Mouse (Mus musculus) midbrain, embryonic 15.5 days (tissue): ENCODE results near the gene Map2k3. TPM values are rescaled to one million over a fixed set of nuclear protein-coding genes. Genes with fewer than 3 reads are reported as not detected.

Experiments
- ATAC-seq: fragments of 200-750 bp; cut with Nextera tagmentation; replicated peaks from 2 replicates; pipeline ENCODE4 v1.8.0; 2017; ENCODE audit warnings: moderate TSS enrichment
- H3K27ac ChIP-seq: fragments of 300-500 bp; sonication (generic); 2 replicates; pipeline ENCODE4 v1.5.1; 2015; ENCODE audit warnings: mild to moderate bottlenecking, inconsistent platforms
- H3K27me3 ChIP-seq: fragments of 300-500 bp; sonication (generic); replicated peaks from 2 replicates; pipeline ENCODE4 v1.6.1; 2015; ENCODE audit warnings: inconsistent platforms
- H3K36me3 ChIP-seq: fragments of 300-500 bp; sonication (generic); replicated peaks from 2 replicates; pipeline ENCODE4 v1.6.1; 2015; ENCODE audit warnings: inconsistent platforms
- H3K4me1 ChIP-seq: fragments of 300-500 bp; sonication (generic); 2 replicates; pipeline ENCODE4 v1.6.1; 2015; ENCODE audit warnings: inconsistent platforms
- H3K4me2 ChIP-seq: fragments of 300-500 bp; sonication (generic); 2 replicates; pipeline ENCODE4 v1.6.1; 2015; ENCODE audit warnings: inconsistent platforms, mild to moderate bottlenecking, moderate library complexity
- H3K4me3 ChIP-seq: fragments of 300-500 bp; sonication (generic); 2 replicates; pipeline ENCODE4 v1.5.1; 2015; ENCODE audit warnings: mild to moderate bottlenecking, inconsistent platforms
- H3K9ac ChIP-seq: fragments of 300-500 bp; sonication (generic); 2 replicates; pipeline ENCODE4 v1.6.1; 2015; ENCODE audit warnings: mild to moderate bottlenecking, inconsistent platforms
- H3K9me3 ChIP-seq: fragments of 300-500 bp; sonication (generic); 2 replicates; pipeline ENCODE4 v1.6.1; 2016; ENCODE audit warnings: inconsistent platforms
- WGBS: fragments of 180-500 bp; shearing (Covaris S2); methylation state at CpG from one replicate; pipeline ENCODE4 v1.1.7; 2015; ENCODE audit warnings: mixed read lengths; 5-methylcytosine and 5-hydroxymethylcytosine counted together
- polyA plus RNA-seq: library from polyadenylated mRNA; unstranded; fragments of >200 nt; fragmentation: Nextera tagmentation; extraction: Ambion mirVana; gene quantifications from 2 replicates; pipeline ENCODE4 v1.2.1, GENCODE M21; 2015

Gene Map2k3
- polyA plus RNA-seq, 1 experiment from 2014 or later = 32.0 TPM

- WGBS = 3% methylated on average over 30 of the region's 30 CpGs
- ATAC-seq = peak; percentile 56
- no peak overlapping the region for H3K27ac ChIP-seq
- H3K4me2 ChIP-seq = peak overlapping the region; percentile 92
- no peaks in the 10 kb centered on the region for H3K9me3 ChIP-seq
- no peaks in the 10 kb centered on the region for H3K36me3 ChIP-seq
- H3K4me1 ChIP-seq = peaks cover 42% of the 10 kb centered on the region
- H3K9ac ChIP-seq = peak overlapping the region; percentile 51
- H3K27me3 ChIP-seq = no peaks in the 10 kb centered on the region; the same call in 1 of the 2 replicates
- peak overlapping the region; percentile 95 for H3K4me3 ChIP-seq
Measured at GRCm38 (mm10) chr11:60931282-60931868, 458 bp upstream of the Map2k3 start.

GRCm38 (mm10) chr11:60932503-60933020 is 729 bp downstream of the Map2k3 start:
- Histone ChIP-seq H3K4me3 (peak overlapping the region; percentile 95), H3K9ac (peak overlapping the region; percentile 89), H3K4me1 (peaks cover 37% of the 10 kb centered on the region), H3K27ac (peak overlapping the region; percentile 79; the same call in 1 of the 2 replicates), H3K36me3 (no peaks in the 10 kb centered on the region), H3K27me3 (no peaks in the 10 kb centered on the region; the same call in 1 of the 2 replicates), H3K9me3 (no peaks in the 10 kb centered on the region), H3K4me2 (peak overlapping the region; percentile 92)
- WGBS = 7% methylated on average over 7 of the region's 7 CpGs
- ATAC-seq = no peak; the same call in 1 of the 2 replicates

GRCm38 (mm10) chr11:60933178-60933930 is 1.5 kb downstream of the Map2k3 start:
- Histone ChIP-seq H3K4me3 (peak overlapping the region; percentile 95), H3K27ac (no peak overlapping the region), H3K4me2 (peak overlapping the region; percentile 92), H3K9ac (peak overlapping the region; percentile 19; the same call in 1 of the 2 replicates), H3K9me3 (no peaks in the 10 kb centered on the region), H3K36me3 (no peaks in the 10 kb centered on the region), H3K27me3 (no peaks in the 10 kb centered on the region; the same call in 1 of the 2 replicates), H3K4me1 (peaks cover 33% of the 10 kb centered on the region)
- 87% methylated on average over 10 of the region's 10 CpGs for WGBS
- no peak for ATAC-seq

- Histone ChIP-seq H3K4me2 (no peak overlapping the region), H3K9ac (no peak overlapping the region), H3K36me3 (no peaks in the 10 kb centered on the region), H3K27me3 (no peaks in the 10 kb centered on the region; the same call in 1 of the 2 replicates), H3K9me3 (no peaks in the 10 kb centered on the region), H3K4me3 (no peak overlapping the region), H3K27ac (no peak overlapping the region), H3K4me1 (peaks cover 33% of the 10 kb centered on the region)
- no peak for ATAC-seq
- WGBS = 93% methylated on average over 2 of the region's 2 CpGs
Measured at GRCm38 (mm10) chr11:60934795-60935194, 3.0 kb downstream of the Map2k3 start.

GRCm38 (mm10) chr11:60935326-60935974 is 3.6 kb downstream of the Map2k3 start:
- Histone ChIP-seq H3K9ac (no peak overlapping the region), H3K4me3 (no peak overlapping the region)
- 84% methylated on average over 7 of the region's 7 CpGs for WGBS

DNA sequence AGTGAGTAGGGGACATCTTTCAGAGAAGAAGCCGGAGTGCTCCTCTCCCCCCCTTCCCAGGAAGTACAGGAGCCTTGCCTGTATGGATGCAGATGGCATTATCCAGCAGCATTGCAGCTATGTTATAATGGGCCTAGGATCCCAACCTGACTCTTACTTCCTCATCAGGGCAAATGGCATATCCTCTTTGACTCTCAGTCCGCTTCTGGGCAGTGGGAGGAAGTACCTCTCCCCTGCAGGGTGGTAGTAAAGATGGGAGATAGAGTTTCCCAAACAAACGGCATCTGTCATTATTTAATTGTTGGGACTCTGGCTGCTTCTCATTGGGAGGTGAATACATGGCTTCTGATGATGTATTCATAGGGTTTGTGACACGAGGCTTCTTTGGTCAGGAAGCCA is 4.1 kb downstream of the Map2k3 start:
- Histone ChIP-seq H3K27ac (no peak overlapping the region), H3K4me3 (no peak overlapping the region), H3K27me3 (no peaks in the 10 kb centered on the region), H3K9me3 (no peaks in the 10 kb centered on the region), H3K4me2 (no peak overlapping the region), H3K36me3 (no peaks in the 10 kb centered on the region), H3K9ac (no peak overlapping the region), H3K4me1 (peaks cover 30% of the 10 kb centered on the region)
- WGBS = 80% methylated on average over 4 of the region's 4 CpGs
- ATAC-seq = no peak

More at GRCm38 (mm10) chr11:60935326-60935974, 3.6 kb downstream of the Map2k3 start:
- Histone ChIP-seq H3K27me3 (no peaks in the 10 kb centered on the region), H3K36me3 (no peaks in the 10 kb centered on the region), H3K4me1 (peaks cover 33% of the 10 kb centered on the region), H3K4me2 (no peak overlapping the region), H3K27ac (no peak overlapping the region), H3K9me3 (no peaks in the 10 kb centered on the region)
- ATAC-seq = no peak

GRCm38 (mm10) chr11:60937611-60938010 is 5.8 kb downstream of the Map2k3 start:
- H3K4me2 ChIP-seq = no peak overlapping the region
- H3K36me3 ChIP-seq = no peaks in the 10 kb centered on the region
- 85% methylated on average over 3 of the region's 3 CpGs for WGBS
- peaks cover 22% of the 10 kb centered on the region for H3K4me1 ChIP-seq
- H3K4me3 ChIP-seq = no peak overlapping the region
- H3K9me3 ChIP-seq = no peaks in the 10 kb centered on the region
- H3K9ac ChIP-seq = no peak overlapping the region
- no peak overlapping the region for H3K27ac ChIP-seq
- no peak for ATAC-seq
- no peaks in the 10 kb centered on the region for H3K27me3 ChIP-seq

DNA sequence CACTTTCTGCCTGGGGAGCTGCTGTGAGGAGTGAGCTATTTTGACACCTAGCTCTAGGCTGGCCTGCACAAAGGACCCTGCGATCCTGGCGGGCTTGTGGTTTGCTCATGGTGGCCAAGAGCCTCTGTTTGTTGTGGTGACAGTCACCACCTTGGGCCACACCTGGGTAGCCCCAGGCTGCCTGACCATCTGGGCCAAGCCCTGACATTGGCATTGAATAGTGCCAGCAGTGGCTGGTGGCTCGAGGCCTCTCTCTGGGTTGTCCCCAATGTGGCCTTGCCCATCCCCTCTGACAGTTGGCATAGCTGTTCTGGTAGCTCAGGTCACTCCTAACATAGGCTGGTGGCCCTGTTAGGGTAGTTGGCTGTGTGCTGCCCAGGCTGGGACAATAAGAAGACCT is 7.7 kb downstream of the Map2k3 start:
- H3K4me1 ChIP-seq = peaks cover 5% of the 10 kb centered on the region; the same call in 1 of the 2 replicates
- no peaks in the 10 kb centered on the region for H3K27me3 ChIP-seq
- no peak overlapping the region for H3K4me2 ChIP-seq
- no peak overlapping the region for H3K27ac ChIP-seq
- 91% methylated on average over 3 of the region's 3 CpGs for WGBS
- H3K4me3 ChIP-seq = no peak overlapping the region
- H3K36me3 ChIP-seq = peaks cover 9% of the 10 kb centered on the region; the same call in 1 of the 2 replicates
- H3K9ac ChIP-seq = no peak overlapping the region
- no peak for ATAC-seq
- H3K9me3 ChIP-seq = no peaks in the 10 kb centered on the region

- 86% methylated on average over 5 of the region's 5 CpGs for WGBS
- Histone ChIP-seq H3K27me3 (no peaks in the 10 kb centered on the region), H3K27ac (no peak overlapping the region), H3K9ac (no peak overlapping the region), H3K4me2 (no peak overlapping the region), H3K36me3 (peaks cover 14% of the 10 kb centered on the region; the same call in 1 of the 2 replicates), H3K9me3 (no peaks in the 10 kb centered on the region), H3K4me3 (no peak overlapping the region), H3K4me1 (no peaks in the 10 kb centered on the region)
- no peak for ATAC-seq
Measured at GRCm38 (mm10) chr11:60940501-60940900, 8.7 kb downstream of the Map2k3 start.

DNA sequence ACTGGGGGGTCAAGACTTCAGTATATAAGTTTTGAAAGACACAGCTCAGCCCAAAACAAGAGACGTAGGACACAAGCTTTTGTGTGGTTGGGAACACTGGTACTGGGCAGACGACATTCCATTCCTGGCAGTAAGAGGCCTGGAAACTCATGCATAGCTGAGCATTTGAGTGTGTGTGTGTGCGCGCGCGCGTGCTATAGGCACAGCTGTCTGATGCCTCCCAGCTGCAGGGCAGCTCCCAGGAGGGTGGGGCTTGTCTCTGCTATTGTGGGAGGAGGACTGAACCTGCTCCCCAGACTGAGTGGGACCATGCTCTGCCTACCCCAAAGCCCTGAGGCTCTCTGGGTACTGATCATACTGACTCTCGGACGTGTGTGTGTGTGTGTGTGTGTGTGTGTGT is 9.5 kb downstream of the Map2k3 start:
- Histone ChIP-seq H3K36me3 (peaks cover 17% of the 10 kb centered on the region; the same call in 1 of the 2 replicates), H3K9me3 (no peaks in the 10 kb centered on the region), H3K4me2 (no peak overlapping the region), H3K27me3 (no peaks in the 10 kb centered on the region), H3K4me1 (no peaks in the 10 kb centered on the region), H3K27ac (no peak overlapping the region), H3K4me3 (no peak overlapping the region), H3K9ac (no peak overlapping the region)
- no peak for ATAC-seq
- WGBS = 55% methylated on average over 9 of the region's 9 CpGs

DNA sequence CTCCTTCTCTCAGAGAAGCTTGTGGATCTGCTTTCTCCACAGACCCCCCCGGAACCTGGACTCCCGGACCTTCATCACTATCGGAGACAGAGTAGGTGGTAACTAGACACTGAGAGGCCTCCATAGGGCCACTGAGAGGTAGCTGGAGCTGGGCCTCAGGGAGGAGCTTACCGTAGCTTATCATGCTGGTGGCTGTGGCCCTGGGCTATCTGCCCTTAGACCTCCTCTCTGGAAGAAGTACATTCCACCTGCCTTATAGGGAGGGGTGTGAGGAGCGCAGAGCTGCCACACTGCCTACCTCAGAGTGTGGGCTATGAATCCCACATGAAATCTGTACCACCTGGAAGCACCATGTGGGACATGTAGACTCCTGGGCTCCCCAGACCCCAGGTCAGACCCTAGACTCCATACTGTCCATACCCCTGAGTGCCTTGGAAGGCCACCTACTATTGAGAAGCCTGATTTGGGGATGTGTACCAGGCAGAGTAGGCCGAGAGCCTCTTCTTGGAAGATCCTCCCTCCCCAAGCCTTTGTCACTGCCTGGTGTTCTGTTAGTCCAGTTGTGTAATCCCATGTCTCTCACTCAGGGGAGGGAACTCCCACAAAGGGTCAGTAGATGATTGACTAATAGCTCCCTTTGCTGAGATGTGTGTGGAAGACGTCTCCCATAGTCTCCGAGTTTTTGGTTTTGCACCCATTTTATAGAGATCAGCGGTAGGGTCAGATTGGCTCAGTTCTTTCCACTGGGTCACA is 10.6 kb downstream of the Map2k3 start:
- Histone ChIP-seq H3K4me2 (no peak overlapping the region), H3K4me3 (no peak overlapping the region), H3K9me3 (no peaks in the 10 kb centered on the region), H3K4me1 (no peaks in the 10 kb centered on the region), H3K36me3 (peaks cover 27% of the 10 kb centered on the region; the same call in 1 of the 2 replicates), H3K27ac (no peak overlapping the region), H3K27me3 (no peaks in the 10 kb centered on the region), H3K9ac (no peak overlapping the region)
- ATAC-seq = no peak
- WGBS = 92% methylated on average over 9 of the region's 9 CpGs
